Mouse (Mus musculus): ENCODE results near the gene Rusc1.

- TF ChIP-seq MAX (IDR thresholded peaks at IDR 0.05; ENCODE audit: low read depth) (no peak), MYOG (IDR thresholded peaks at IDR 0.05; ENCODE audit: control insufficient read depth in 1 of 3, insufficient read depth in 1 of 3, insufficient read length in 2 of 3, low read depth in 2 of 3) (no peak), POLR2A (IDR thresholded peaks at IDR 0.05; ENCODE audit: insufficient read length, low read depth) (no peak), POLR2AphosphoS2 (IDR thresholded peaks at IDR 0.05; ENCODE audit: insufficient read length, low read depth) (no peak), E2F4 (IDR thresholded peaks at IDR 0.05; ENCODE audit: insufficient read depth) (no peak), SRF (IDR thresholded peaks at IDR 0.05; ENCODE audit: control insufficient read depth, insufficient read length, low read depth) (no peak)
Observed at GRCm38 (mm10) chr3:89129908-89130307, 36.8 kb upstream of the Rusc1 start.
